Mouse (Mus musculus): ENCODE data around the gene Krtap28-10.
"Not testable (repeated sequence)": the region's sequence is repeated elsewhere in the genome, so short reads cannot be mapped to it uniquely, and the experiment has no call there.

Krtap28-10 gene

GRCm38 (mm10) chr1:83007471-83007870 lies 34.8 kb downstream of the Krtap28-10 start:
- no peak for DNase-seq (ENCODE audit: low spot score)

- DNase-seq (ENCODE audit: low spot score), result no peak
Observed at GRCm38 (mm10) chr1:83006218-83007179, 35.8 kb downstream of the Krtap28-10 start.

GRCm38 (mm10) chr1:83000306-83000705 lies 42.0 kb downstream of the Krtap28-10 start, which contains the start of gene Gm47959:
Gm47959 (plus strand) TSS chr1:83000548.
- not testable (repeated sequence) for DNase-seq (ENCODE audit: low spot score)

- DNase-seq (ENCODE audit: low spot score), result no peak
Observed at GRCm38 (mm10) chr1:82993947-82994346, 48.3 kb downstream of the Krtap28-10 start.

DNA sequence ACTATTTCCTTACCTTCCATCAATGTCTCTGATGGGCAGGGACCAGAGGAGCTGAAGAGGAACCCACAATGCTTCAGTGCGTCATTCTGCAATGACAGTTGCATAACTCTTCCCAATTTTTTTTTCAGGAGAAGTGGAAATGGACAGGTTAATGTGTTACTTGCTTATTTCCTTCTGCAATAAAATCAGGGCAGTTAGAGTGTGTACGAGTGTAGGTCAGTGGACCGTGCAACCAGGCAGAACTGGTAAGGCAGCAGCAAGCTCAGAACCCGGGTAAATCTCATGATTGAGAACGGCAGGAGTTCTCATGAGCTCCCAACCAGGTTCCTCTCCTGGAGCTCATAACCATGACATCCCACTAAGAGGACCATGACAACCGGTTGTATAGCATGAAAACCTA lies 50.2 kb downstream of the Krtap28-10 start:
- DNase-seq (ENCODE audit: low spot score), result no peak

- DNase-seq (ENCODE audit: low spot score), result no peak
Observed at GRCm38 (mm10) chr1:82991596-82991995, 50.7 kb downstream of the Krtap28-10 start.

Data from ovary, postnatal 10 days (tissue).